Mouse (Mus musculus) adrenal gland, postnatal 10 days (tissue): ENCODE measurements around the gene Odc1. TPM values are rescaled to one million over a fixed set of nuclear protein-coding genes. Genes with fewer than 3 reads are reported as not detected.

Source experiments
- DNase-seq: peaks from one replicate; pipeline ENCODE4 v3.0.0; 2021; ENCODE audit warnings: mixed read lengths
- total RNA-seq, 2 experiments: library from RNA; stranded (reverse); gene quantifications; 2 replicates each; pipeline ENCODE4 v1.2.3; 2021

Gene Odc1
- total RNA-seq, 2 experiments from 2014 or later = 149 to 195 TPM

GRCm38 (mm10) chr12:17588906-17589612 is 44.5 kb downstream of the Odc1 start:
- DNase-seq = no peak

GRCm38 (mm10) chr12:17591249-17591648 is 46.7 kb downstream of the Odc1 start:
- DNase-seq = no peak

- DNase-seq = no peak
Measured at GRCm38 (mm10) chr12:17593956-17594355, 49.4 kb downstream of the Odc1 start.

GRCm38 (mm10) chr12:17594701-17595100 is 50.1 kb downstream of the Odc1 start:
- no peak for DNase-seq

- no peak for DNase-seq
Measured at GRCm38 (mm10) chr12:17595166-17595565, 50.6 kb downstream of the Odc1 start.

Other genes starting within 250 kb of the Odc1 start
- gene Atp6v1c2, start 215.4 kb upstream of the Odc1 start, total RNA-seq = 1 to 10 TPM; 1.8 to 2.5 TPM
- gene Nol10, start 196.3 kb upstream of the Odc1 start, total RNA-seq = 10 to 100 TPM; 11.9 to 14.2 TPM
- 10 to 100 TPM; 25.4 to 26.2 TPM for gene Hpcal1, start 146.1 kb downstream of the Odc1 start, total RNA-seq